In genomic region chr5:76906155-76906499, GRCm38 (mm10) we compare ENCODE assay signal across 8 mouse cellular contexts. TPM values are rescaled to one million over a fixed set of nuclear protein-coding genes. Genes with fewer than 3 reads are reported as not detected.
A peak's percentile ranks its signal among the peaks of the same experiment; 100 is the strongest.
DNase-seq lines count a peak whose midpoint lies in the region; ATAC-seq and TF ChIP-seq lines count a peak whose summit lies in the region.

No protein-coding gene starts in this region.

- no peak for TF ChIP-seq CTCF in heart, adult 2 months (IDR thresholded peaks at IDR 0.05)
- no peak for TF ChIP-seq CTCF in E14TG2a.4 (conservative IDR thresholded peaks at IDR 0.05; ENCODE audit: low read length)

- peak overlapping the region; percentile 90; the same call in 1 of the 2 replicates for H3K27ac ChIP-seq in heart, adult 2 months
- H3K27ac ChIP-seq in forebrain, embryonic 11.5 days (ENCODE audit: low read depth, low read length), result no peak overlapping the region
- peak overlapping the region; percentile 90 for H3K27ac ChIP-seq in liver, embryonic 13.5 days

- DNase-seq in heart, adult 2 months, result no peak
- no peak for DNase-seq in heart, adult 9 months (ENCODE audit: low spot score in 2 of 2)
- no peak for DNase-seq in forebrain, embryonic 11.5 days (ENCODE audit: low spot score)
- no peak for DNase-seq in liver, embryonic 13.5 days
- no peak for DNase-seq in adrenal gland, adult 8-10 months
- no peak for DNase-seq in urinary bladder, postnatal 25 days (ENCODE audit: low spot score)
- no peak for DNase-seq in right cerebral cortex, postnatal 14 days

- peak overlapping the region; percentile 74 for H3K4me2 ChIP-seq in forebrain, embryonic 11.5 days (ENCODE audit: low read depth, low read length, severe bottlenecking)
- peak overlapping the region; percentile 88 for H3K4me2 ChIP-seq in liver, embryonic 13.5 days

- H3K4me3 ChIP-seq in heart, adult 2 months, result peak overlapping the region; percentile 95
- H3K4me3 ChIP-seq in E14TG2a.4 (replicated peaks; ENCODE audit: low read length), result peak overlapping the region; percentile 95
- H3K4me3 ChIP-seq in forebrain, embryonic 11.5 days (ENCODE audit: low read depth, low read length), result peak overlapping the region; percentile 65
- H3K4me3 ChIP-seq in liver, embryonic 13.5 days (replicated peaks), result peak overlapping the region; percentile 79

- no peaks in the 10 kb centered on the region for H3K27me3 ChIP-seq in heart, adult 2 months (ENCODE audit: control insufficient read depth, insufficient read depth, low read length)
- no peaks in the 10 kb centered on the region for H3K27me3 ChIP-seq in E14TG2a.4 (ENCODE audit: insufficient read depth, low read length)
- no peaks in the 10 kb centered on the region for H3K27me3 ChIP-seq in forebrain, embryonic 11.5 days (ENCODE audit: control insufficient read depth, insufficient read depth, low read length)
- H3K27me3 ChIP-seq in liver, embryonic 13.5 days, result no peaks in the 10 kb centered on the region

- no peak for ATAC-seq in forebrain, embryonic 11.5 days (replicated peaks; ENCODE audit: low FRiP score)
- ATAC-seq in liver, embryonic 13.5 days (ENCODE audit: low read depth), result no peak

- H3K4me1 ChIP-seq in heart, adult 2 months (ENCODE audit: control insufficient read depth, insufficient read depth, low read length), result peaks cover 3% of the 10 kb centered on the region; the same call in 1 of the 2 replicates
- H3K4me1 ChIP-seq in E14TG2a.4 (replicated peaks; ENCODE audit: low read depth, low read length), result peaks cover 58% of the 10 kb centered on the region
- H3K4me1 ChIP-seq in forebrain, embryonic 11.5 days (replicated peaks; ENCODE audit: control insufficient read depth, insufficient read depth, low read length), result no peaks in the 10 kb centered on the region
- peaks cover 22% of the 10 kb centered on the region for H3K4me1 ChIP-seq in liver, embryonic 13.5 days (replicated peaks)

- no peak for TF ChIP-seq POLR2A in heart, adult 2 months (IDR thresholded peaks at IDR 0.05; ENCODE audit: insufficient read depth, low read depth, low read length)

- 30% methylated on average over 3 of the region's 3 CpGs for WGBS in heart, adult 2 months
- 32% methylated on average over 3 of the region's 3 CpGs for WGBS in forebrain, embryonic 11.5 days
- 13% methylated on average over 3 of the region's 3 CpGs for WGBS in liver, embryonic 13.5 days (ENCODE audit: insufficient replicate concordance)

- no peak for TF ChIP-seq EP300 in heart, adult 2 months (IDR thresholded peaks at IDR 0.05; ENCODE audit: insufficient read depth, low read depth, low read length)

- H3K9me3 ChIP-seq in E14TG2a.4 (ENCODE audit: low read length), result no peaks in the 10 kb centered on the region
- no peaks in the 10 kb centered on the region for H3K9me3 ChIP-seq in forebrain, embryonic 11.5 days (ENCODE audit: control insufficient read depth, low read length)
- no peaks in the 10 kb centered on the region for H3K9me3 ChIP-seq in liver, embryonic 13.5 days (replicated peaks)

- intact Hi-C loops in heart, adult 2 months (cut with DNase I), result no loop called here

- H3K36me3 ChIP-seq in heart, adult 2 months (ENCODE audit: control insufficient read depth, insufficient read depth, low read length), result no peaks in the 10 kb centered on the region
- peaks cover 17% of the 10 kb centered on the region for H3K36me3 ChIP-seq in E14TG2a.4 (ENCODE audit: insufficient read depth, low read length)
- H3K36me3 ChIP-seq in forebrain, embryonic 11.5 days (ENCODE audit: control insufficient read depth, insufficient read depth, low read length), result no peaks in the 10 kb centered on the region
- peaks cover 21% of the 10 kb centered on the region for H3K36me3 ChIP-seq in liver, embryonic 13.5 days

- no peaks in the 10 kb centered on the region for H3K79me2 ChIP-seq in heart, adult 2 months (replicated peaks; ENCODE audit: control insufficient read depth, insufficient read depth, low read length)

- peak overlapping the region; percentile 77 for H3K9ac ChIP-seq in heart, adult 2 months (ENCODE audit: low read depth, low read length)
- H3K9ac ChIP-seq in forebrain, embryonic 11.5 days (ENCODE audit: low read length), result peak overlapping the region; percentile 82
- H3K9ac ChIP-seq in liver, embryonic 13.5 days, result peak overlapping the region; percentile 88

RNA-seq across cellular contexts. Expression of gene Aasdh, which starts 0.8 kb away (rescaled TPM):
- total RNA-seq in heart, adult 2 months (2021), result 10 to 100 TPM; 12.7 to 16.2 TPM
- polyA plus RNA-seq in heart, adult 2 months (2012; rRNA removed), result 19.9 and 31.8 TPM in 2 replicates
- polyA plus RNA-seq in forebrain, embryonic 11.5 days (2014; fragmentation: Nextera tagmentation; extraction: Ambion mirVana), result 23.6 and 27.5 TPM in 2 replicates
- polyA plus RNA-seq in liver, embryonic 13.5 days (2015; fragmentation: Nextera tagmentation; extraction: Ambion mirVana), result 6.4 and 10.1 TPM in 2 replicates
- total RNA-seq in adrenal gland, adult 8-10 months (2022), result 10 to 100 TPM; 14.7 to 28.9 (median 21.4) TPM

RNA-seq across cellular contexts. Expression of gene Paics, which starts 45.0 kb away (rescaled TPM):
- 100 to 1,000 TPM; 140 to 158 TPM for total RNA-seq in heart, adult 2 months (2021)
- 78.3 and 124 TPM in 2 replicates for polyA plus RNA-seq in heart, adult 2 months (2012; rRNA removed)
- polyA plus RNA-seq in forebrain, embryonic 11.5 days (2014; fragmentation: Nextera tagmentation; extraction: Ambion mirVana), result 456 and 462 TPM in 2 replicates
- polyA plus RNA-seq in liver, embryonic 13.5 days (2015; fragmentation: Nextera tagmentation; extraction: Ambion mirVana), result 216 and 252 TPM in 2 replicates
- 100 to 1,000 TPM; 160 to 214 (median 189) TPM for total RNA-seq in adrenal gland, adult 8-10 months (2022)

RNA-seq across cellular contexts. Expression of gene Ppat, which starts 45.3 kb away (rescaled TPM):
- total RNA-seq in heart, adult 2 months (2021), result 10 to 100 TPM; 13.3 to 17.6 TPM
- 5.5 and 9.9 TPM in 2 replicates for polyA plus RNA-seq in heart, adult 2 months (2012; rRNA removed)
- 46.1 and 50.1 TPM in 2 replicates for polyA plus RNA-seq in forebrain, embryonic 11.5 days (2014; fragmentation: Nextera tagmentation; extraction: Ambion mirVana)
- 38.5 and 45.7 TPM in 2 replicates for polyA plus RNA-seq in liver, embryonic 13.5 days (2015; fragmentation: Nextera tagmentation; extraction: Ambion mirVana)
- 10 to 100 TPM; 15.8 to 26.3 (median 19.0) TPM for total RNA-seq in adrenal gland, adult 8-10 months (2022)
